8 mouse cellular contexts compared by ENCODE assay signal in genomic region chr5:107611224-107611623, GRCm38 (mm10). TPM values are rescaled to one million over a fixed set of nuclear protein-coding genes. Genes with fewer than 3 reads are reported as not detected.
DNase-seq lines count a peak whose midpoint lies in the region; ATAC-seq and TF ChIP-seq lines count a peak whose summit lies in the region.
"Had no signal": no experiment of that assay in that cellular context is flagged by ENCODE, and none has a peak within 500 bp of the region (broad histone marks: within the 10 kb centered on the region; RNA-seq: fewer than 3 reads in every experiment).

No protein-coding gene starts in this region.

- no peak for TF ChIP-seq EP300 in MEL (IDR thresholded peaks at IDR 0.05; ENCODE audit: low read depth in 1 of 2, low read length in 2 of 2)
- TF ChIP-seq EP300 in heart, postnatal 0 days (IDR thresholded peaks at IDR 0.05; ENCODE audit: low read depth), result no peak

- H3K9ac ChIP-seq in MEL (ENCODE audit: control insufficient read depth, low read depth, low read length, poor library complexity, severe bottlenecking), result no peak overlapping the region
- no peak overlapping the region for H3K9ac ChIP-seq in heart, postnatal 0 days (replicated peaks; ENCODE audit: low read depth, low read length)
- H3K9ac ChIP-seq: lung, embryonic 15.5 days had no signal

- no peaks in the 10 kb centered on the region for H3K79me2 ChIP-seq in MEL (ENCODE audit: control insufficient read depth, insufficient read depth, low read length, poor library complexity)

- H3K27ac ChIP-seq in MEL (ENCODE audit: control insufficient read depth, low read depth, low read length), result no peak overlapping the region
- no peak overlapping the region for H3K27ac ChIP-seq in heart, postnatal 0 days (ENCODE audit: low read depth)
- H3K27ac ChIP-seq: lung, embryonic 15.5 days had no signal

- peak; percentile 75 for DNase-seq in MEL (ENCODE audit: low read depth, low spot score)
- DNase-seq in adrenal gland, postnatal 10 days, result peak; percentile 67
- DNase-seq in embryo, embryonic 11.5 days (ENCODE audit: low read depth, low spot score), result peak; percentile 40
- DNase-seq in heart, postnatal 0 days (ENCODE audit: low spot score), result peak; percentile 50
- peak; percentile 73 for DNase-seq in layer of hippocampus, adult 11-12 months (ENCODE audit: low spot score)
- peak; percentile 55 for DNase-seq in lung, postnatal 14 days
- peak; percentile 59 for DNase-seq in right cerebral cortex, adult 18-20 months

- TF ChIP-seq POLR2A in MEL (IDR thresholded peaks at IDR 0.05; ENCODE audit: control insufficient read depth in 1 of 2, insufficient read depth in 1 of 2, low read depth in 1 of 2, low read length in 2 of 2, poor library complexity in 1 of 2), result no peak

- no peaks in the 10 kb centered on the region for H3K9me3 ChIP-seq in MEL (replicated peaks; ENCODE audit: insufficient read depth, low read length)
- no peaks in the 10 kb centered on the region for H3K9me3 ChIP-seq in heart, postnatal 0 days (replicated peaks; ENCODE audit: control insufficient read depth, low read length)
- H3K9me3 ChIP-seq: lung, embryonic 15.5 days had no signal

- H3K4me1 ChIP-seq in MEL (ENCODE audit: control insufficient read depth in 1 of 2, insufficient read depth in 2 of 2, low read length in 2 of 2), result no peaks in the 10 kb centered on the region
- H3K4me1 ChIP-seq in heart, postnatal 0 days (ENCODE audit: control insufficient read depth, insufficient read depth), result no peaks in the 10 kb centered on the region
- H3K4me1 ChIP-seq: lung, embryonic 15.5 days had no signal

- no peaks in the 10 kb centered on the region for H3K27me3 ChIP-seq in MEL (ENCODE audit: control insufficient read depth in 1 of 2, insufficient read depth in 2 of 2, low read length in 2 of 2)
- no peaks in the 10 kb centered on the region for H3K27me3 ChIP-seq in heart, postnatal 0 days (ENCODE audit: control insufficient read depth, insufficient read depth, low read length)
- H3K27me3 ChIP-seq: lung, embryonic 15.5 days had no signal

- H3K4me2 ChIP-seq in heart, postnatal 0 days (ENCODE audit: low read depth, low read length), result no peak overlapping the region
- H3K4me2 ChIP-seq: lung, embryonic 15.5 days had no signal

- peak; percentile 90 for TF ChIP-seq RAD21 in MEL (IDR thresholded peaks at IDR 0.05; ENCODE audit: low read depth, low read length)

- 0 out of 2 replicates have a peak, but pooled peaks have one; percentile 44 for ATAC-seq in heart, postnatal 0 days (ENCODE audit: insufficient read depth, low read depth)

- WGBS in heart, postnatal 0 days, result 5% methylated on average over 2 of the region's 2 CpGs

- peaks cover 0 to 2% of the 10 kb centered on the region in 2 experiments; a peak in 2 of 4 replicates for H3K36me3 ChIP-seq in MEL (ENCODE audit: control insufficient read depth in 1 of 2, insufficient read depth in 2 of 2, low read length in 2 of 2)
- peaks cover 30% of the 10 kb centered on the region for H3K36me3 ChIP-seq in heart, postnatal 0 days (replicated peaks; ENCODE audit: control insufficient read depth, insufficient read depth, low read length)

- H3K4me3 ChIP-seq in MEL (ENCODE audit: control insufficient read depth in 1 of 2, insufficient read depth in 1 of 2, low read depth in 2 of 2, low read length in 2 of 2), result no peak overlapping the region
- H3K4me3 ChIP-seq in heart, postnatal 0 days (ENCODE audit: low read depth, low read length), result no peak overlapping the region
- H3K4me3 ChIP-seq: lung, embryonic 15.5 days had no signal

- peak; percentile 72 to 84 (median 83) for TF ChIP-seq CTCF in MEL (IDR thresholded peaks at IDR 0.05 in 2 of 3, conservative IDR thresholded peaks at IDR 0.05 in 1 of 3; ENCODE audit: control insufficient read depth in 1 of 3, insufficient read depth in 1 of 3, low read depth in 2 of 3, low read length in 3 of 3, poor library complexity in 1 of 3, severe bottlenecking in 1 of 3)
- TF ChIP-seq CTCF in heart, postnatal 0 days (IDR thresholded peaks at IDR 0.05; ENCODE audit: low read depth), result peak; percentile 94

TF ChIP-seq in MEL, 35 proteins besides CTCF, POLR2A, EP300 and RAD21:
- TF ChIP-seq USF2 (IDR thresholded peaks at IDR 0.05; ENCODE audit: borderline replicate concordance in 1 of 2, insufficient read depth in 1 of 2, low read depth in 1 of 2, low read length in 2 of 2) (no peak), USF1 (IDR thresholded peaks at IDR 0.05; ENCODE audit: low read depth, low read length) (no peak), NRF1 (IDR thresholded peaks at IDR 0.05; ENCODE audit: insufficient read depth, low read depth, low read length, poor library complexity, severe bottlenecking) (no peak), NELFE (IDR thresholded peaks at IDR 0.05; ENCODE audit: low read depth, low read length) (no peak), ZC3H11A (IDR thresholded peaks at IDR 0.05; ENCODE audit: low read depth, low read length) (peak; percentile 86), GABPA (IDR thresholded peaks at IDR 0.05; ENCODE audit: low read depth, low read length) (no peak), E2F4 (IDR thresholded peaks at IDR 0.05; ENCODE audit: borderline replicate concordance, low read depth, low read length) (no peak), SMC3 (IDR thresholded peaks at IDR 0.05; ENCODE audit: low read depth, low read length) (peak; percentile 90)

RNA-seq across cellular contexts. Expression of gene Glmn, which starts 13.5 kb away (rescaled TPM):
- 7.3 and 7.8 TPM in 2 replicates for total RNA-seq in MEL (2012; rRNA removed)
- polyA plus RNA-seq in MEL (2012; ENCODE audit: insufficient read depth in 1 of 2, insufficient read length in 2 of 2, low read depth in 1 of 2, low replicate concordance in 2 of 2, missing spikeins in 1 of 2), result 1 to 10 TPM in 1 of 2 experiments, not detected in 1; 7.9 TPM
- 10 to 100 TPM; 10.8 to 15.4 TPM for total RNA-seq in adrenal gland, postnatal 10 days (2021)
- total RNA-seq in heart, postnatal 0 days (2014; rRNA removed; ENCODE audit: low replicate concordance), result 1.8 and 5.6 TPM in 2 replicates
- polyA plus RNA-seq in heart, postnatal 0 days (2015; fragmentation: Nextera tagmentation; extraction: Ambion mirVana), result 13.5 and 15.2 TPM in 2 replicates

RNA-seq across cellular contexts. Expression of gene Rpap2, which starts 14.1 kb away (rescaled TPM):
- 13.4 and 13.8 TPM in 2 replicates for total RNA-seq in MEL (2012; rRNA removed)
- 10 to 100 TPM in 1 of 2 experiments, not detected in 1; 10.8 TPM for polyA plus RNA-seq in MEL (2012; ENCODE audit: insufficient read depth in 1 of 2, insufficient read length in 2 of 2, low read depth in 1 of 2, low replicate concordance in 2 of 2, missing spikeins in 1 of 2)
- 10 to 100 TPM; 13.8 to 18.3 TPM for total RNA-seq in adrenal gland, postnatal 10 days (2021)
- 2.2 and 12.9 TPM in 2 replicates for total RNA-seq in heart, postnatal 0 days (2014; rRNA removed; ENCODE audit: low replicate concordance)
- polyA plus RNA-seq in heart, postnatal 0 days (2015; fragmentation: Nextera tagmentation; extraction: Ambion mirVana), result 9.5 and 11.1 TPM in 2 replicates
